Mouse (Mus musculus) olfactory bulb, adult 2 months (tissue): ENCODE results near the gene Slc25a12.

Source experiments
- CTCF ChIP-seq: fragments of 200-500 bp; IDR thresholded peaks from 2 replicates; pipeline ENCODE4 v1.5.1; 2012; ENCODE audit warnings: low read depth, mild to moderate bottlenecking, low read length, moderate library complexity; ENCODE audit not compliant: insufficient read depth
- POLR2A ChIP-seq: fragments of 200-500 bp; IDR thresholded peaks from 2 replicates; pipeline ENCODE4 v1.6.1; 2012; ENCODE audit warnings: mild to moderate bottlenecking, low read depth, low read length, moderate library complexity; ENCODE audit not compliant: insufficient read depth

DNA sequence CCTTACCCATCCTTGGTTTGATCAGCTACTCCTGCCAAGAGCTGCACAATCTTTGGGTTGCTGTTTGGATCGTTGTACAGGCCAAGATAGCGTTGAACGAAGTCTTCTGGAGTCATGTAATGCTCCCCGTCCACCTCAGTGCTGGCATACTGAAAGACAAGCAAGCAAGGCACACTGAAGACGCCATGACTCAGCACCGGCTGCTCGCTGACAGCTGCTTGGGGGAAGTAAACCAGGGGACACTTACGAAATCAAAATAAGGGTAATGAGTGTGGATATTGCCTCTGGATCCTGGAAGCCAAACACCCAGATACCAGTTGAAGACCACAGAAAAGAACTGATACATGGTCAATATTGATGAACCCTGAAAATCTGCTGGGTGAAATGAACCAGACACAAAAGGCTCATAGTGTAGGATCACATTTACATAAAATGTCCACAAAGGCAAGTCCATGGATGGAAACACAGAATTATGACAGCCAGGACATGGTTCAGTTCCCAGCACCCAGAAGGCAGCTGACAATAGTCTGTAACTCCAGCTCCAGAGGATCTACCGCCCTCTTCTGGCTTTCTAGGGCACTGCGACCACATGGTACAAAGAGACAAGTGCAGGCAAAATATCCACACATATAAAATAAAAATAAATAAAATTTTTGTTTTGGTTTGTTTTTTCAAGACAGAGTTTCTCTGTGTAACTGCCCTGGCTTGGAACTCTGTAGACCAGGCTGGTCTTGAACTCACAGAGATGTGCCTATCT lies 23.5 kb downstream of the Slc25a12 start:
- no peak for TF ChIP-seq POLR2A
- TF ChIP-seq CTCF, result no peak
